Mouse (Mus musculus) CH12.LX (cell line): ENCODE data around the gene Immp2l. TPM values are rescaled to one million over a fixed set of nuclear protein-coding genes. Genes with fewer than 3 reads are reported as not detected.

Experiments
- DNase-seq: peaks from one replicate; pipeline ENCODE4 v3.0.0-alpha.2; 2013; ENCODE audit errors: extremely low read depth
- H3K27ac ChIP-seq: 2 replicates; pipeline ENCODE4 v1.5.1; 2012; ENCODE audit warnings: low read depth, mild to moderate bottlenecking, control low read depth, moderate library complexity; ENCODE audit not compliant: insufficient read depth
- H3K27me3 ChIP-seq: replicated peaks from 2 replicates; pipeline ENCODE3; 2012; ENCODE audit warnings: inconsistent platforms
- H3K36me3 ChIP-seq, 2 experiments: replicated peaks in 1 of 2; 2 replicates each; pipeline versions ENCODE3 to v1.6.1; 2012; ENCODE audit warnings: inconsistent platforms in 1 of 2, low read length in 1 of 2, mild to moderate bottlenecking in 1 of 2, mixed read lengths in 1 of 2, moderate library complexity in 1 of 2; ENCODE audit not compliant: control insufficient read depth in 1 of 2, insufficient read depth in 1 of 2
- H3K4me1 ChIP-seq, 2 experiments: 2 replicates each; pipeline ENCODE4 v1.6.1; 2012; ENCODE audit warnings: inconsistent platforms in 1 of 2, moderate library complexity in 1 of 2; ENCODE audit not compliant: insufficient read depth in 2 of 2, control insufficient read depth in 1 of 2
- H3K4me2 ChIP-seq: 2 replicates; pipeline ENCODE4 v1.6.1; 2012; ENCODE audit warnings: low read depth, mild to moderate bottlenecking, control low read depth; ENCODE audit not compliant: poor library complexity, insufficient read depth, severe bottlenecking
- H3K4me3 ChIP-seq, 3 experiments: fragments of 150-350 bp in 1 of 3; sonication (generic) in 1 of 3; replicated peaks in 1 of 3; 2 replicates each; pipeline versions ENCODE3 to v1.5.1; 2011 to 2012; ENCODE audit warnings: low read depth in 2 of 3, low read length in 2 of 3, mild to moderate bottlenecking in 2 of 3, moderate library complexity in 2 of 3, control low read depth in 1 of 3, improper control_type of control experiment in 1 of 3, inconsistent platforms in 1 of 3, mixed read lengths in 1 of 3; ENCODE audit not compliant: poor library complexity in 1 of 3
- H3K79me2 ChIP-seq: replicated peaks from 2 replicates; pipeline ENCODE4 v1.6.1; 2012; ENCODE audit warnings: mild to moderate bottlenecking, moderate library complexity; ENCODE audit not compliant: control insufficient read depth, poor library complexity, insufficient read depth, severe bottlenecking; ENCODE audit errors: extremely low read depth
- H3K9ac ChIP-seq: 2 replicates; pipeline ENCODE4 v1.6.1; 2012; ENCODE audit warnings: low read depth, mild to moderate bottlenecking, control low read depth, moderate library complexity; ENCODE audit not compliant: insufficient read depth
- H3K9me3 ChIP-seq: replicated peaks from 2 replicates; pipeline ENCODE3; 2012; ENCODE audit warnings: low read length, inconsistent platforms, mixed read lengths
- CHD1 ChIP-seq: IDR thresholded peaks from 2 replicates; pipeline ENCODE4 v1.6.1; 2012; ENCODE audit warnings: low read depth, low read length, improper control_type of control experiment, inconsistent platforms
- HCFC1 ChIP-seq: IDR thresholded peaks from 2 replicates; pipeline ENCODE4 v1.6.1; 2012; ENCODE audit warnings: low read depth, mild to moderate bottlenecking, inconsistent platforms, low read length, improper control_type of control experiment
- KAT2A ChIP-seq: IDR thresholded peaks from 2 replicates; pipeline ENCODE4 v1.6.1; 2012; ENCODE audit warnings: low read length, improper control_type of control experiment, inconsistent platforms; ENCODE audit not compliant: insufficient replicate concordance
- MAX ChIP-seq: IDR thresholded peaks from 2 replicates; pipeline ENCODE4 v1.6.1; 2011; ENCODE audit warnings: low read length, improper control_type of control experiment
- MXI1 ChIP-seq: IDR thresholded peaks from 2 replicates; pipeline ENCODE4 v1.6.1; 2011; ENCODE audit warnings: mild to moderate bottlenecking, low read depth, low read length, improper control_type of control experiment
- NELFE ChIP-seq: IDR thresholded peaks from 2 replicates; pipeline ENCODE4 v1.6.1; 2011; ENCODE audit warnings: low read depth, low read length, improper control_type of control experiment
- POLR2AphosphoS2 ChIP-seq: IDR thresholded peaks from 2 replicates; pipeline ENCODE4 v1.6.1; 2011; ENCODE audit warnings: low read depth, low read length, improper control_type of control experiment
- RAD21 ChIP-seq: IDR thresholded peaks from 2 replicates; pipeline ENCODE4 v1.6.1; 2011; ENCODE audit warnings: low read depth, mild to moderate bottlenecking, low read length, improper control_type of control experiment, moderate library complexity
- RCOR1 ChIP-seq: conservative IDR thresholded peaks from 2 replicates; pipeline ENCODE4 v1.6.1; 2012; ENCODE audit warnings: low read depth, mild to moderate bottlenecking, inconsistent platforms, low read length, improper control_type of control experiment
- UBTF ChIP-seq: IDR thresholded peaks from 2 replicates; pipeline ENCODE4 v1.6.1; 2012; ENCODE audit warnings: low read depth, mild to moderate bottlenecking, inconsistent platforms, low read length, improper control_type of control experiment, moderate library complexity
- USF1 ChIP-seq: IDR thresholded peaks from 2 replicates; pipeline ENCODE4 v1.6.1; 2014; ENCODE audit warnings: low read depth, mild to moderate bottlenecking, inconsistent platforms, low read length, improper control_type of control experiment
- ZC3H11A ChIP-seq: IDR thresholded peaks from 2 replicates; pipeline ENCODE4 v1.6.1; 2012; ENCODE audit warnings: low read depth, mild to moderate bottlenecking, inconsistent platforms, low read length, improper control_type of control experiment
- ZMIZ1 ChIP-seq: IDR thresholded peaks from 2 replicates; pipeline ENCODE4 v1.6.1; 2012; ENCODE audit warnings: low read depth, mild to moderate bottlenecking, inconsistent platforms, low read length, improper control_type of control experiment
- dilution Hi-C: fragments of 300-500 bp; cut with MboI; formaldehyde crosslinking; loops from 2 replicates; pipeline ENCODE4 v1.14.3; 2020; ENCODE audit warnings: low sequenced_read_pairs; ENCODE audit not compliant: extremely low pct_unique_long_range_greater_than_20kb, extremely low pct_ligation_motif_present
- in situ Hi-C: fragments of 300-500 bp; cut with MboI; formaldehyde crosslinking; loops from 3 replicates; pipeline ENCODE4 v1.14.3; 2019; ENCODE audit warnings: low sequenced_read_pairs, low pct_ligation_motif_present, low pct_unique_long_range_greater_than_20kb, mixed read lengths
- polyA plus RNA-seq: library from polyadenylated mRNA; unstranded; fragments of >175 nt; gene quantifications from 2 replicates; pipeline ENCODE4 v1.2.1, GENCODE M21; 2012; ENCODE audit warnings: low read depth; ENCODE audit not compliant: insufficient read length
- total RNA-seq, 2 experiments: library from RNA; depleted of rRNA; stranded (reverse); fragments of 300-350 nt in 1 of 2; fragments of >200 nt in 1 of 2; gene quantifications; 2 replicates each; pipeline ENCODE4 v1.2.3; 2012 to 2014

Gene Immp2l
- total and polyA plus RNA-seq, 3 experiments, result 4.8 to 16.5 (median 9.9) TPM

GRCm38 (mm10) chr12:41345621-41346020 is 321.7 kb downstream of the Immp2l start:
- Histone ChIP-seq H3K4me3 (no peak overlapping the region), H3K4me2 (no peak overlapping the region), H3K27ac (no peak overlapping the region), H3K9ac (no peak overlapping the region), H3K27me3 (no peaks in the 10 kb centered on the region), H3K4me1 (peaks cover 0 to 21% of the 10 kb centered on the region in 2 experiments; a peak in 2 of 4 replicates), H3K36me3 (no peaks in the 10 kb centered on the region), H3K79me2 (no peaks in the 10 kb centered on the region), H3K9me3 (no peaks in the 10 kb centered on the region)
- in situ Hi-C loops (no loop called here), dilution Hi-C loops (no loop called here)
- TF ChIP-seq POLR2AphosphoS2 (no peak), UBTF (no peak), RCOR1 (no peak), ZMIZ1 (no peak), NELFE (no peak), MXI1 (no peak), USF1 (no peak), KAT2A (no peak), CHD1 (no peak)
- DNase-seq, result no peak

- DNase-seq, result no peak
- H3K27me3 ChIP-seq, result no peaks in the 10 kb centered on the region
- no peak overlapping the region for H3K27ac ChIP-seq
- H3K9me3 ChIP-seq, result no peaks in the 10 kb centered on the region
- H3K4me2 ChIP-seq, result no peak overlapping the region
- H3K9ac ChIP-seq, result no peak overlapping the region
- in situ Hi-C loops, result no loop called here
- H3K79me2 ChIP-seq, result no peaks in the 10 kb centered on the region
- dilution Hi-C loops, result no loop called here
- no peak overlapping the region for H3K4me3 ChIP-seq
- H3K4me1 ChIP-seq, result peaks cover 0 to 13% of the 10 kb centered on the region in 2 experiments; a peak in 2 of 4 replicates
- no peaks in the 10 kb centered on the region for H3K36me3 ChIP-seq
- TF ChIP-seq NELFE, result no peak
- TF ChIP-seq RAD21, result no peak
- TF ChIP-seq ZC3H11A, result no peak
These were observed 323.6 kb downstream of the Immp2l start for GRCm38 (mm10) chr12:41347494-41347893.

- DNase-seq, result no peak
- H3K79me2 ChIP-seq, result no peaks in the 10 kb centered on the region
- no peaks in the 10 kb centered on the region for H3K9me3 ChIP-seq
These were observed 325.5 kb downstream of the Immp2l start for GRCm38 (mm10) chr12:41349386-41349785.

More at GRCm38 (mm10) chr12:41349386-41349785, 325.5 kb downstream of the Immp2l start:
- dilution Hi-C loops, result no loop called here
- Histone ChIP-seq H3K4me1 (peaks cover 0 to 13% of the 10 kb centered on the region in 2 experiments; a peak in 2 of 4 replicates), H3K36me3 (no peaks in the 10 kb centered on the region), H3K27ac (no peak overlapping the region), H3K27me3 (no peaks in the 10 kb centered on the region), H3K4me2 (no peak overlapping the region), H3K4me3 (no peak overlapping the region), H3K9ac (no peak overlapping the region)
- TF ChIP-seq HCFC1 (no peak), MAX (no peak)
- in situ Hi-C loops, result no loop called here
